Mouse (Mus musculus) lung, postnatal 36 days (tissue): Measurements from ENCODE around the gene Tbc1d9.

Source experiments
- DNase-seq: peaks from one replicate; pipeline ENCODE4 v3.0.0; 2022; ENCODE audit warnings: mixed read lengths

The Tbc1d9 gene

GRCm38 (mm10) chr8:83165235-83165930, at the start of gene Tbc1d9:
Gene Tbc1d9, plus strand, starts transcription at chr8:83165352.
- peak; percentile 79 for DNase-seq

GRCm38 (mm10) chr8:83135086-83135485, 30.1 kb upstream of the Tbc1d9 start:
- no peak for DNase-seq

GRCm38 (mm10) chr8:83140068-83140467, 25.1 kb upstream of the Tbc1d9 start:
- peak; percentile 26 for DNase-seq

- DNase-seq: peak; percentile 48
These were observed 24.4 kb upstream of the Tbc1d9 start for GRCm38 (mm10) chr8:83140701-83141111.

GRCm38 (mm10) chr8:83141358-83141757, 23.8 kb upstream of the Tbc1d9 start:
- DNase-seq: peak; percentile 67

GRCm38 (mm10) chr8:83144601-83145000, 20.6 kb upstream of the Tbc1d9 start:
- DNase-seq: peak; percentile 71

- no peak for DNase-seq
These were observed 19.7 kb upstream of the Tbc1d9 start for GRCm38 (mm10) chr8:83145421-83145820.

- no peak for DNase-seq
These were observed 16.0 kb upstream of the Tbc1d9 start for GRCm38 (mm10) chr8:83149124-83149523.

GRCm38 (mm10) chr8:83152055-83152454, 13.1 kb upstream of the Tbc1d9 start:
- DNase-seq: no peak

GRCm38 (mm10) chr8:83152470-83152869, 12.7 kb upstream of the Tbc1d9 start:
- DNase-seq: peak; percentile 26

- no peak for DNase-seq
These were observed 10.0 kb upstream of the Tbc1d9 start for GRCm38 (mm10) chr8:83155110-83155509.

- no peak for DNase-seq
These were observed 6.2 kb upstream of the Tbc1d9 start for GRCm38 (mm10) chr8:83158971-83159370.

- DNase-seq: no peak
These were observed 5.5 kb upstream of the Tbc1d9 start for GRCm38 (mm10) chr8:83159615-83160014.

GRCm38 (mm10) chr8:83160613-83161012, 4.5 kb upstream of the Tbc1d9 start:
- no peak for DNase-seq

- DNase-seq: peak; percentile 47
These were observed 1.0 kb downstream of the Tbc1d9 start, which contains the start of gene Gm10645 for GRCm38 (mm10) chr8:83165931-83166867. Gene Gm10645, minus strand, starts transcription at chr8:83166170.

- no peak for DNase-seq
These were observed 2.8 kb downstream of the Tbc1d9 start for GRCm38 (mm10) chr8:83167932-83168331.

GRCm38 (mm10) chr8:83169127-83169526, 4.0 kb downstream of the Tbc1d9 start:
- DNase-seq: no peak

- DNase-seq: peak; percentile 53
These were observed 4.6 kb downstream of the Tbc1d9 start for GRCm38 (mm10) chr8:83169709-83170108.

- no peak for DNase-seq
These were observed 5.7 kb downstream of the Tbc1d9 start for GRCm38 (mm10) chr8:83170894-83171293.

GRCm38 (mm10) chr8:83175680-83176079, 10.5 kb downstream of the Tbc1d9 start:
- DNase-seq: no peak

GRCm38 (mm10) chr8:83176785-83177184, 11.6 kb downstream of the Tbc1d9 start:
- DNase-seq: no peak

GRCm38 (mm10) chr8:83177317-83178195, 12.4 kb downstream of the Tbc1d9 start:
- no peak for DNase-seq
